Mouse (Mus musculus): Measurements from ENCODE around the gene Fam151b.

DNA sequence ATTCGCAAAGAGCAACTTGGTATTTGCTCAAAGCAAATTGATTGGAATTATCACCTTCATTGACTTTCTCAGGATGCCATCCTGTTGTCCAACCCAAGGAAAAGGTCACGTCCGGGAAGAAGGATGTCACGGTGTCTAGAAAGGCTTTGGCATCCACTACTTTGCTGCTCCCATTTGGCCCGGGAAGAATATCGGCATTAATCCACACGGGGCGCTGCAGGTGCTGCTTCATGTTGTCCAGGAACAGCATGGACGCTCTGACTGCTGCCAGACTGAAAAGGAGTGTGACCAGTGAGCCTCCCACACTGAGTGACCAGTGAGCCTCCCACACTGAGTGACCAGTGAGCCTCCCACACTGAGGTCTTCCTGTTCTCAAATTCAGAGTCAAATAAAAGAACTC is 15.9 kb downstream of the Fam151b start:
- no peak for TF ChIP-seq CTCF (IDR thresholded peaks at IDR 0.05 in 2 of 3, conservative IDR thresholded peaks at IDR 0.05 in 1 of 3; ENCODE audit: control insufficient read depth in 1 of 3, insufficient read depth in 1 of 3, low read depth in 2 of 3, low read length in 3 of 3, poor library complexity in 1 of 3, severe bottlenecking in 1 of 3)
- TF ChIP-seq ETS1 (IDR thresholded peaks at IDR 0.05; ENCODE audit: low read depth, low read length): no peak
- TF ChIP-seq MAZ (IDR thresholded peaks at IDR 0.05; ENCODE audit: low read depth, low read length): no peak
- TF ChIP-seq POLR2A (IDR thresholded peaks at IDR 0.05; ENCODE audit: control insufficient read depth in 1 of 2, insufficient read depth in 1 of 2, low read depth in 1 of 2, low read length in 2 of 2, poor library complexity in 1 of 2): no peak
